Mouse (Mus musculus): ENCODE measurements around the gene Cpsf2. TPM values are rescaled to one million over a fixed set of nuclear protein-coding genes. Genes with fewer than 3 reads are reported as not detected.
"Not testable (repeated sequence)": the region's sequence is repeated elsewhere in the genome, so short reads cannot be mapped to it uniquely, and the experiment has no call there.

Gene Cpsf2
- 30.6 and 31.4 TPM in 2 replicates for polyA plus RNA-seq (2015; fragmentation: Nextera tagmentation; extraction: Ambion mirVana)

DNA sequence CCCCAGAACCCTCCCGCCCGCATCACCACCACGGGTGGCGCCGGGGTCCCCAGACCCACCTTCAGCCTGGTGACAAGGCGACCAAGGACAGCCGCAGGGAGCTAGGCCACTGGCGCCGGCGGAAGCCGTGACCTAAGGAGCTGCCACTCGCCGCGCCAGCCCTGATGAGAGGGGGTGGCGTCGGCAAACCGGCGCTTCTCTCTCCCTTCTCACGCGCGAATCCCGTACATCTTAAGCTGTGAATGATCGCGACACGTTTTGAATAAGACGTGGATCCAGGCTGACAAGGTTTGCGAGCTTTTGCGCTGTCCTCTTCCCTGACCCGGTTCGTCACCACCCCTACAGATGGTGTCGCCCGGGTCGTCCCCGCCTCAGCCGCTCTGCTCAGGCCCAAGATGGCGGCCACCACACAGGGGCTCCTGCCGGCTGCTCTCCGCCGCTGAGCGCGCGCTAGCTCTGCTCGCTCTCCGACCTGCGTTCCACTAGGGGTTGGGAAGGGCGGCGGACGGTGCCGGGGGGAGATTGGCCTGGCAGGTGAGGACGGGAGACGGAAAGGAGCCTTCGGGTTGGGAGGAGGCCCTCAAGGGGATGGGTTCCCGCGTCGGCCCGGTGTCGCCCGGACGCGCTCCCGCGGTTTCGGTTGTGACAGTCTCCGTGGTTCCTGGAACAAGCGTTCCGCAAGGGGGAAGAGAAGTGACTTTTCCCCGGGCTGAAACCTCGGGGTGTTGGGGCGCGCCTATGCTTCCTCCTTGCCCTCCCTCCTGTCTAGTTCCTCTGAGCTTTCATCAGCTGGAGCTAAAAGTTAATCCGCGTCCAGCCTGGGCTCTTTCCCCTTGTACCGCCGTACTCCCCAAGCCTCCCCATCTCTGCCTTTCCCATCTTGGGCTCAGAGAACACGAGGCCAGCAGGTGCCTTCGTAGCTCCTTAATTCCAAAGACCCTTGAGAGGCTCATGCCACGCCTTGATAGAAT, at the start of gene Cpsf2:
Gene Cpsf2, plus strand, starts transcription at position 388 of the 971 bp plus-strand sequence.
- Histone ChIP-seq H3K9ac (peak within 1 kb of the TSS; percentile 90), H3K27me3 (no peaks in the 10 kb centered on the region), H3K36me3 (peaks cover 10% of the 10 kb centered on the region), H3K27ac (peak within 1 kb of the TSS; percentile 93), H3K4me3 (peak within 1 kb of the TSS; percentile 86), H3K4me1 (peaks cover 19% of the 10 kb centered on the region), H3K9me3 (no peaks in the 10 kb centered on the region), H3K4me2 (replicated peaks) (peak within 1 kb of the TSS; percentile 75)
- under 1% methylated on average over 77 of the region's 77 CpGs for WGBS
- ATAC-seq (ENCODE audit: low FRiP score, low read depth), result peak; percentile 96

DNA sequence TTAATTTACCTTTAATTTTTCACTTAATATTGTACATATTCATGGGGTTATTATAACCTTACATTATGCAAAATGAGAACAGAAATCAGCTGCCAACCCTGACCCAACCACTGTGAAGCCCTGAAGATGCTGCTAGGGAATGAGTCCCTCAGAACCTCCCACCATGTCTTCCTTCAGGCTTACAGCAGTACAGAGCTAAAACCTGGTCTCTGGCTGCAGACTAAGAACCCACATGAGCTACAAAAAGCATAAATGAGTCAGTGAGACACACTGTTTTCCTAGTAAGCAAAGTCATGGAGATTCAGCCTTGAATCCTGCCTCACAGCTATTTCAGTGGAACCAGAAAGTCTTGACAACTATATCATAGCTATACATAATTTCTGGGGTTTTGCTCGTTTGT, 47.4 kb upstream of the Cpsf2 start:
- H3K9me3 ChIP-seq, result no peaks in the 10 kb centered on the region
- no peak overlapping the region for H3K9ac ChIP-seq
- no peak overlapping the region for H3K4me3 ChIP-seq
- H3K4me2 ChIP-seq (replicated peaks), result no peak overlapping the region
- no peak overlapping the region for H3K27ac ChIP-seq
- WGBS, result 94% methylated on average over 1 of the region's 1 CpGs
- H3K27me3 ChIP-seq, result no peaks in the 10 kb centered on the region
- ATAC-seq (ENCODE audit: low FRiP score, low read depth), result no peak
- peaks cover 88% of the 10 kb centered on the region for H3K36me3 ChIP-seq
- H3K4me1 ChIP-seq, result no peaks in the 10 kb centered on the region

DNA sequence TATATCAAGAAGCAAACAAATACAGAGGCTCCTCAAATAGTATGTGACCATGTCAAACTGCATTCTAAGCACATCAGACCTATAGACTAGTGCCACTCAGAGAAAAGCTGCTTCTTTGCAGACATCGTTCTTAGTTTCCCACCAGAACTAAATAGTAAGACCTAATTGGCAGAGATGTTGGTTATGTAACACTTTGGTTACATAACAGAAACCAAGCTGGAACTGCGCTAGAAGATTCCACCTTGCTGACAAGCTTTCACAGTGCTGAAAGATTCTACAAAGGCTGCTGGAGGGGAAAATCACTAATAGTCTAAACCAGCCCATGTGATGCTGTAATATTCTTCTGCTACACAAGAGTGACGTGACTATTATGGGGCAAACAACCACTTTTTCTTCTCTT, 40.6 kb upstream of the Cpsf2 start:
- Histone ChIP-seq H3K4me3 (no peak overlapping the region), H3K36me3 (peaks cover 79% of the 10 kb centered on the region), H3K4me1 (no peaks in the 10 kb centered on the region), H3K9ac (no peak overlapping the region), H3K4me2 (replicated peaks) (no peak overlapping the region), H3K27ac (no peak overlapping the region), H3K27me3 (no peaks in the 10 kb centered on the region), H3K9me3 (no peaks in the 10 kb centered on the region)
- no peak for ATAC-seq (ENCODE audit: low FRiP score, low read depth)
- WGBS, result 96% methylated on average over 3 of the region's 3 CpGs

DNA sequence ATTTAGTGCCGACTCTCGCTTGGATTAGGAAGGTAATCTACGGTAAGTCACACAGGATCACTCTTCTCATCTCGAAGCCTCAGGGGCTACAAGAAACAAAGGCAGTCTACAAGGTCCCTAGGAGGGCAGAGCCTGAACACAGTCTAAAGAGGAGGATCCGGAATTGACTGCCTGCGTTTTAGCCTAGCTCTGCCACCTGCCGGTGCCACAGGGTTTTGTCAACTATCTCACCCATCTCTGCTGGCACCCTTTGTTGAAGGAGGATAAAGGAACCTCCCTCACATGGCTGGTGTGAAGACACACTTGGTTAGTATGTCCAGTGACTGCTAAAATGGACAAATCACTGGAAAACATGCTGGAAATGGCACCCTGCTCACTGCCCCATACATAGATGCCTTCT, 38.2 kb upstream of the Cpsf2 start:
- H3K27me3 ChIP-seq, result no peaks in the 10 kb centered on the region
- no peak overlapping the region for H3K4me3 ChIP-seq
- H3K9ac ChIP-seq, result no peak overlapping the region
- no peak for ATAC-seq (ENCODE audit: low FRiP score, low read depth)
- H3K27ac ChIP-seq, result no peak overlapping the region
- H3K4me1 ChIP-seq, result no peaks in the 10 kb centered on the region
- H3K36me3 ChIP-seq, result peaks cover 78% of the 10 kb centered on the region
- peaks cover 5% of the 10 kb centered on the region; the same call in 1 of the 2 replicates for H3K9me3 ChIP-seq
- 84% methylated on average over 7 of the region's 7 CpGs for WGBS
- no peak overlapping the region for H3K4me2 ChIP-seq (replicated peaks)

DNA sequence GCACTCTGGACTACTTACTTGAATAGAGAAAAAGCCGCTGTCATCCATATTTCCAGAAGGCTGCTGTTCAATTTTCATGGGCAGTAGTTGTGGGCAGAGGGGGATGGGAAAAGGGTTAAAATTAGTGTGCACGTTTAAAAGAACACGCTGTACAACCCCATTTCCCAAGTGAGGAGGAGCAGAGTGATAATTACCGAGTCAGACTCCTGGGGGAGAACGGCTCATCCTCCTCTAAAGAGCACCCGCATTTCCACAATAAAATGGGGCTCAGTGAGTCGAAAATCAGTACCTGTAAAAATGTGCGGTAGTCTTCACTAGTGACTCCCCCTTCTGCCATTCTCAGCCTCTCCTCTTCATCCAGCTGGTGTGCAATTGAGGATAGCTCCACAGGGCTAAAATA, 27.8 kb upstream of the Cpsf2 start:
- ATAC-seq (ENCODE audit: low FRiP score, low read depth), result no peak
- Histone ChIP-seq H3K9me3 (no peaks in the 10 kb centered on the region), H3K27ac (no peak overlapping the region), H3K4me2 (replicated peaks) (no peak overlapping the region), H3K9ac (no peak overlapping the region), H3K27me3 (no peaks in the 10 kb centered on the region), H3K36me3 (peaks cover 42% of the 10 kb centered on the region), H3K4me3 (no peak overlapping the region), H3K4me1 (no peaks in the 10 kb centered on the region)
- 88% methylated on average over 8 of the region's 8 CpGs for WGBS

DNA sequence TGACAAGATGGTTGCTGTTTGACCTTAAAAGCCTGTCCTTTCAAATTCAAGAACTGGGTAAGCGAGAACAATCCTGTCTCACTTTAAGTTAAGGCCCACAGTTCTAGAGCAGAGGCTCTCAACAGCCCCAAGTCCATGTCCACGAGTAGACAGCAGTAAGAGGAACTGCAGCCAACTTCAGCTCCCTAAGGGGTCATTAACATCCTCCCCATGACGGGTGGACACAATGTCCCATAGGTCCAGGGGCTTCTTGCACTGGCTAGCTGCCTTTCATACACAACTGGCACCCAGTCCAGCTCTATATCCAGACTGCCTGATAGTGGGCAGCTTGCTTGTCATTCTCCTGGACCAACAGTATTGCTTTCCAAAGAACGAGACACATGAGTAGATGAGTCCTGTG, 27.0 kb upstream of the Cpsf2 start:
- no peaks in the 10 kb centered on the region for H3K4me1 ChIP-seq
- peaks cover 38% of the 10 kb centered on the region for H3K36me3 ChIP-seq
- ATAC-seq (ENCODE audit: low FRiP score, low read depth), result no peak
- H3K27me3 ChIP-seq, result no peaks in the 10 kb centered on the region
- H3K9me3 ChIP-seq, result no peaks in the 10 kb centered on the region
- H3K27ac ChIP-seq, result no peak overlapping the region
- H3K9ac ChIP-seq, result no peak overlapping the region
- 78% methylated on average over 4 of the region's 4 CpGs for WGBS
- H3K4me2 ChIP-seq (replicated peaks), result no peak overlapping the region
- H3K4me3 ChIP-seq, result no peak overlapping the region

DNA sequence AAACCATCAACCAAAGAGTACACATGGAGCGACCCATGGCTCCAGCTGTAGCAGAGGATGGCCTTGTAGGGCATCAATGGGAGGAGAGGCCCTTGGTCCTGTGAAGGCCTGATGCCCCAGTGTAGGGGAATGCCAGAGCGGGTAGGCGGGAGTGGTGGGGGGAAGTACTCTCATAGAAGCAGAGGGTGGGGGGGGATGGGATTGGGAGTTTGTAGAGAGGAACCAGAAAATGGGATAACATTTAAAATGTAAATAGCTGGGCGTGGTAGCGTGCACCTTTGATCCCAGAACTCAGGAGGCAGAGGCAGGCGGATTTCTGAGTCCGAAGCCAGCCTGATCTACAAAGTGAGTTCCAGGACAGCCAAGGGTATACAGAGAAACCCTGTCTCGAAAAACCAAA, 20.0 kb upstream of the Cpsf2 start:
- H3K9me3 ChIP-seq, result not testable (repeated sequence)

DNA sequence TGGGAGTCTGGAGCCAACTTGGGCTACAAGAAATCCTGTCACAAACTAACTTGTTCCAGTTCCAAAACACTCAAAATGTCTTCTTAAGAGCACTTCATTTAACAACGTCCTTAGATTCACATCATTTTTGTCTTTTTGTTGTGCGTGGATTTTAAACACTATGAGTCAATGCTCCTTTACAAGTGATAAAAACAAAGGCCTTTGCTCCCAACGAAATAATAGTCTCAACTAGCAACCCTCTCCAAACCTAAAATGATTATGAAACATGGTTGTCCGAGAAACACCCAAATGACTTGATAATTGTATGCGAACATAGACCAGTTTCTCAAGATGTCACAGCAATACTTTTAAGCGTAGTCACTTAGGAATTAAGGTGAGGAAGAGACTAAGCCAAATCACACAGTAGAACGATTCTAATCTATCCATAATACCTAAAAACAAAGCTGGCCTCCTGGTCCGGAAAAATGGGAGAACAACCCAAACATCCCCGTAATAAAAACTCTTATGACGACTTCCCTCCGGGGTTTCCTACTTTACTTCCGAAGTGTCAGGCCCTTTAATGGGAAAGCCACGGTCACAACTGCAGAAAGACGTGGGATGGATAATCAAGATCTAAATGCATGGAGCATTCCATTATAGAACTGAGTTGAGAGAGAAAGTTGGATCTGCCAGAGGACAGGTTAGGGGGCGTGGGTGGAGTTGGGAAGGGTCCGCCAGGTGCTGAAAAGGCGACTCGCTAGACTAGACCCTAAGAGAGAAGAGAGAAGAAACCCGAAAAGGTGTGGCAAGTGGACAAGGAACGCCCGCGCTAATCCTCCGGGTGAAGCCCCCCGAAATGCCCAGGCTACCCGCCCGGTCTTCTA, 18.5 kb upstream of the Cpsf2 start:
- Histone ChIP-seq H3K4me1 (peaks cover 12% of the 10 kb centered on the region), H3K27ac (peak overlapping the region; percentile 22; the same call in 1 of the 2 replicates)
- ATAC-seq (ENCODE audit: low FRiP score, low read depth), result no peak; the same call in 1 of the 2 replicates

More for the DNA sequence above, 20.0 kb upstream of the Cpsf2 start:
- H3K4me1 ChIP-seq, result peaks cover 12% of the 10 kb centered on the region
- H3K4me3 ChIP-seq; H3K27me3 ChIP-seq; H3K4me2 ChIP-seq (replicated peaks); H3K27ac ChIP-seq; H3K9ac ChIP-seq; H3K36me3 ChIP-seq; ATAC-seq (ENCODE audit: low FRiP score, low read depth): not testable (repeated sequence)
- 95% methylated on average over 8 of the region's 8 CpGs for WGBS

DNA sequence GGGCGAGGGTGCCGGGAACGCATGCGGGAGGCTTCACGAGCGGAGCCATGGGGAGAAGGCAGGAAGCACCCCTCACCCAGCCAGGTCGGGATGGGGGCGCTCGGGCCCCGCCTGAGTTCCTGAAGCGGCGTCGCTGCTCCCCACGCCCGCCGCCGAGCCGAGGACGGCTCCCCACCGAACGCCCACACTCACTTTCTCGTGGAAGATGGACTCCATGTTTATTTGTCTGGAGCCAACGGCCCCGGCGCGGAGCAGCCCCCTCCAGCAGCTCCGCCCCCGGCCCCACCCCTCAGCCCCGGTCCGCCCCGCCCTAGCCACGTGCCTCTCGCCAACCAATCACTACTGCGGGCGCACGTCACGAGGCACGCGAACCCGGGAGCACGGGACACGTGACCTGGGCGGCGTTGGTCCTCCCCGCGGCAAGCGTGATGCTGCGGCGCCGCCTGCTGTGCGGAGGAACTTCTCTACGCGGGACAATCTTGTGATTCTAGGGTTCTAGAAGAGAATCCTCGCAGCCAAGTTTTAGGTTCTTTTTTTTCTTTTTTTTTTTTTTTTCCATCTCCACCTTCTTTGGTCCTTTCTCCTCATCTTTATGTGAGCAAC, 17.7 kb upstream of the Cpsf2 start, which contains the start of gene Atxn3:
Gene Atxn3, minus strand, starts transcription at position 305 of the 603 bp plus-strand sequence.
- under 1% methylated on average over 49 of the region's 54 CpGs for WGBS
- Histone ChIP-seq H3K4me2 (replicated peaks) (peak within 1 kb of the TSS; percentile 66), H3K27ac (peak within 1 kb of the TSS; percentile 22; the same call in 1 of the 2 replicates), H3K9me3 (no peaks in the 10 kb centered on the region), H3K36me3 (no peaks in the 10 kb centered on the region), H3K4me1 (peaks cover 12% of the 10 kb centered on the region), H3K4me3 (peak within 1 kb of the TSS; percentile 80), H3K27me3 (no peaks in the 10 kb centered on the region), H3K9ac (peak within 1 kb of the TSS; percentile 85)
- ATAC-seq (ENCODE audit: low FRiP score, low read depth), result peak; percentile 99

More for the DNA sequence above, 18.5 kb upstream of the Cpsf2 start:
- WGBS, result 14% methylated on average over 26 of the region's 26 CpGs
- peak overlapping the region; percentile 66 for H3K4me2 ChIP-seq (replicated peaks)
- peak overlapping the region; percentile 85 for H3K9ac ChIP-seq
- H3K9me3 ChIP-seq, result no peaks in the 10 kb centered on the region
- no peaks in the 10 kb centered on the region for H3K36me3 ChIP-seq
- peak overlapping the region; percentile 80 for H3K4me3 ChIP-seq
- H3K27me3 ChIP-seq, result no peaks in the 10 kb centered on the region

DNA sequence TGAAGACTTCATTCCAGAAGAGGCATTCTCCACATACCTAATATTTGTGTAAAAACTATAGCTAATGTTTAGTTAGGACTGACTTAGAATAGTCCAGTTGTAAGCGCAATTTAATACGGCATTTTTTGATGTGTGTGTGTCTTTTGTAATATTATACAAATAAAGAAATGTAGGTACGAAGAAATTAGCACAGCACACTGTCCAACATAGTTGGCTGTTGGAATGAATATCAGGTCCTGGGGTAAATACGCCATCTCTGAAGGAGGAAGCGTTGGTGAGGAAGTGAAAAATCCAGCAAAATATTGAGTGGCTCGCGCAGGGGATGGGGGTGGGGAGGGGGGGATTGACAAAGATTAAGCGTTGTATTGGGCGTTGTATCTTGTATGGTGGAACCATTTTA, 17.2 kb upstream of the Cpsf2 start:
- no peaks in the 10 kb centered on the region for H3K27me3 ChIP-seq
- H3K9ac ChIP-seq, result peak overlapping the region; percentile 45
- H3K36me3 ChIP-seq, result no peaks in the 10 kb centered on the region
- H3K4me2 ChIP-seq (replicated peaks), result peak overlapping the region; percentile 52
- H3K4me3 ChIP-seq, result peak overlapping the region; percentile 80
- H3K4me1 ChIP-seq, result peaks cover 12% of the 10 kb centered on the region
- no peak for ATAC-seq (ENCODE audit: low FRiP score, low read depth)
- 51% methylated on average over 9 of the region's 9 CpGs for WGBS
- H3K9me3 ChIP-seq, result no peaks in the 10 kb centered on the region
- H3K27ac ChIP-seq, result 0 out of 2 replicates have a peak overlapping the region, but pooled peaks have one; percentile 3

DNA sequence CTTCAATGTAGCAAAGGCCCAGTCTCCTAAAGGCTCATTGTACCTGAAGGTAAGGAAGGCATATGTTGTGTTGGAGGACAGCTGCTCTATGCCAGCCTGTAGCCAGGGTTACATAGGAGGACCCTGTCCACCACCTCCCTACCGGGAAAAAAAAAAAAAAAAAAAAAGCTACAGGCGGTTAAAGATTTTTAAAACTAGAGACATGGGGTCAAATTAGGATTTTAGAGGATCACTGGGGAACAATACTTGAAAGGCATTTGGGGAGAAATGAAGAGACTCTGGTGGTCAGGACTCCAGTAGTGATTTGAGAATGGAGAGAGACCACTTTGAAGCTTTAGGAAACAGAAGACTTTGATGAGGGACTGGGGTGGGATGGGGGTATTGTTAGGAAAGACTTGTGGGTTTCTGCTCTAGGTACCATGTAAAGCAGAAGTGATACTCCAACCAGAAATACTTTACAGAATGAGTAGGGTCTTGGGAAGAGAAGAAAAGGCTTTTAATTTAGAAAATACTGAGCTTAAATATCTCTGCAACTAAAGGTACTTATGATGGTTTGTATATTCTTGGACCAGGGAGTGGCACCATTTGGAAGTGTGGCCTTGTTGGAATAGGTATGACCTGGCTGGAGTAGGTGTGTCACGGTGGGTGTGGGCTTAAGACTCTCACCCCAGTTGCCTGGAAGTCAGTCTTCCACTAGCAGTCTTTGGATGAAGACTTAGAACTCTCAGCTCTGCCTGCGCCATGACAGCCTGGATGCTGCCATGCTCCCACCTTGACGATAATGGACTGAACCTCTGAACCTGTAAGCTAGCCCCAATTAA, 16.6 kb upstream of the Cpsf2 start:
- not testable (repeated sequence) for H3K9ac ChIP-seq
- WGBS, result 80% methylated on average over 5 of the region's 5 CpGs
- H3K4me2 ChIP-seq (replicated peaks), result peak overlapping the region; percentile 52

More for the DNA sequence above, 16.6 kb upstream of the Cpsf2 start:
- H3K9me3 ChIP-seq; H3K27me3 ChIP-seq; ATAC-seq (ENCODE audit: low FRiP score, low read depth); H3K36me3 ChIP-seq: not testable (repeated sequence)
- Histone ChIP-seq H3K4me3 (peak overlapping the region; percentile 80; the same call in 1 of the 2 replicates), H3K27ac (0 out of 2 replicates have a peak overlapping the region, but pooled peaks have one; percentile 3), H3K4me1 (peaks cover 12% of the 10 kb centered on the region)
